Mouse (Mus musculus): Measurements from ENCODE around the gene Washc3. TPM values are rescaled to one million over a fixed set of nuclear protein-coding genes. Genes with fewer than 3 reads are reported as not detected.

The Washc3 gene
- polyA plus RNA-seq, 1 experiment from 2014 or later: 33.4 TPM

- Histone ChIP-seq H3K36me3 (no peaks in the 10 kb centered on the region), H3K27me3 (no peaks in the 10 kb centered on the region), H3K9me3 (replicated peaks) (no peaks in the 10 kb centered on the region), H3K4me3 (replicated peaks) (no peak overlapping the region), H3K4me1 (replicated peaks) (no peaks in the 10 kb centered on the region), H3K27ac (no peak overlapping the region), H3K4me2 (no peak overlapping the region), H3K9ac (no peak overlapping the region)
- ATAC-seq (ENCODE audit: low read depth) (no peak), DNase-seq (no peak)
- 56% methylated on average over 2 of the region's 2 CpGs for WGBS (ENCODE audit: insufficient replicate concordance)
Measured at GRCm38 (mm10) chr10:88255556-88255955, 54.7 kb downstream of the Washc3 start.

GRCm38 (mm10) chr10:88260309-88260708 lies 59.4 kb downstream of the Washc3 start:
- WGBS (ENCODE audit: insufficient replicate concordance): 76% methylated on average over 12 of the region's 12 CpGs
- no peaks in the 10 kb centered on the region for H3K36me3 ChIP-seq
- no peak overlapping the region for H3K4me3 ChIP-seq (replicated peaks)
- ATAC-seq (ENCODE audit: low read depth) (no peak), DNase-seq (no peak)
- H3K9ac ChIP-seq: no peak overlapping the region
- no peaks in the 10 kb centered on the region for H3K4me1 ChIP-seq (replicated peaks)
- no peaks in the 10 kb centered on the region for H3K9me3 ChIP-seq (replicated peaks)
- no peak overlapping the region for H3K27ac ChIP-seq
- no peaks in the 10 kb centered on the region for H3K27me3 ChIP-seq
- H3K4me2 ChIP-seq: no peak overlapping the region

- Histone ChIP-seq H3K36me3 (no peaks in the 10 kb centered on the region), H3K9ac (no peak overlapping the region), H3K4me3 (replicated peaks) (no peak overlapping the region), H3K4me1 (replicated peaks) (no peaks in the 10 kb centered on the region), H3K27ac (no peak overlapping the region), H3K27me3 (no peaks in the 10 kb centered on the region), H3K4me2 (no peak overlapping the region), H3K9me3 (replicated peaks) (no peaks in the 10 kb centered on the region)
- DNase-seq (no peak), ATAC-seq (ENCODE audit: low read depth) (no peak)
- 63% methylated on average over 3 of the region's 3 CpGs for WGBS (ENCODE audit: insufficient replicate concordance)
Measured at GRCm38 (mm10) chr10:88261186-88261585, 60.3 kb downstream of the Washc3 start.

- Histone ChIP-seq H3K4me2 (no peak overlapping the region), H3K27me3 (no peaks in the 10 kb centered on the region), H3K9me3 (replicated peaks) (no peaks in the 10 kb centered on the region), H3K36me3 (no peaks in the 10 kb centered on the region), H3K9ac (no peak overlapping the region), H3K4me1 (replicated peaks) (no peaks in the 10 kb centered on the region), H3K4me3 (replicated peaks) (no peak overlapping the region), H3K27ac (no peak overlapping the region)
- 67% methylated on average over 4 of the region's 4 CpGs for WGBS (ENCODE audit: insufficient replicate concordance)
- DNase-seq: no peak
- no peak for ATAC-seq (ENCODE audit: low read depth)
Measured at GRCm38 (mm10) chr10:88263383-88263782, 62.5 kb downstream of the Washc3 start.

GRCm38 (mm10) chr10:88274045-88274444 lies 73.2 kb downstream of the Washc3 start:
- WGBS (ENCODE audit: insufficient replicate concordance): 61% methylated on average over 5 of the region's 5 CpGs
- Histone ChIP-seq H3K27me3 (no peaks in the 10 kb centered on the region), H3K36me3 (no peaks in the 10 kb centered on the region), H3K9ac (no peak overlapping the region), H3K4me2 (no peak overlapping the region), H3K9me3 (replicated peaks) (no peaks in the 10 kb centered on the region), H3K4me1 (replicated peaks) (no peaks in the 10 kb centered on the region), H3K4me3 (replicated peaks) (no peak overlapping the region), H3K27ac (no peak overlapping the region)
- DNase-seq: no peak
- no peak for ATAC-seq (ENCODE audit: low read depth)

- no peak for DNase-seq
- Histone ChIP-seq H3K9ac (no peak overlapping the region), H3K27me3 (no peaks in the 10 kb centered on the region), H3K4me2 (no peak overlapping the region), H3K36me3 (no peaks in the 10 kb centered on the region), H3K27ac (no peak overlapping the region), H3K9me3 (replicated peaks) (no peaks in the 10 kb centered on the region), H3K4me1 (replicated peaks) (no peaks in the 10 kb centered on the region), H3K4me3 (replicated peaks) (no peak overlapping the region)
- ATAC-seq (ENCODE audit: low read depth): no peak
- 57% methylated on average over 3 of the region's 3 CpGs for WGBS (ENCODE audit: insufficient replicate concordance)
Measured at GRCm38 (mm10) chr10:88281699-88282098, 80.8 kb downstream of the Washc3 start.

- Histone ChIP-seq H3K9ac (no peak overlapping the region), H3K4me3 (replicated peaks) (no peak overlapping the region), H3K36me3 (no peaks in the 10 kb centered on the region), H3K4me2 (no peak overlapping the region), H3K9me3 (replicated peaks) (no peaks in the 10 kb centered on the region), H3K27ac (no peak overlapping the region), H3K4me1 (replicated peaks) (no peaks in the 10 kb centered on the region), H3K27me3 (no peaks in the 10 kb centered on the region)
- no peak for ATAC-seq (ENCODE audit: low read depth)
- no peak for DNase-seq
- WGBS (ENCODE audit: insufficient replicate concordance): 65% methylated on average over 4 of the region's 4 CpGs
Measured at GRCm38 (mm10) chr10:88284343-88284990, 83.6 kb downstream of the Washc3 start.

- H3K9ac ChIP-seq: no peak overlapping the region
- DNase-seq (no peak), ATAC-seq (ENCODE audit: low read depth) (no peak)
- no peak overlapping the region for H3K27ac ChIP-seq
- no peaks in the 10 kb centered on the region for H3K27me3 ChIP-seq
- no peaks in the 10 kb centered on the region for H3K9me3 ChIP-seq (replicated peaks)
- H3K4me1 ChIP-seq (replicated peaks): no peaks in the 10 kb centered on the region
- WGBS (ENCODE audit: insufficient replicate concordance): 61% methylated on average over 8 of the region's 8 CpGs
- no peaks in the 10 kb centered on the region for H3K36me3 ChIP-seq
- H3K4me2 ChIP-seq: no peak overlapping the region
- H3K4me3 ChIP-seq (replicated peaks): no peak overlapping the region
Measured at GRCm38 (mm10) chr10:88287261-88287660, 86.4 kb downstream of the Washc3 start.

- Histone ChIP-seq H3K9ac (no peak overlapping the region), H3K4me1 (replicated peaks) (no peaks in the 10 kb centered on the region), H3K36me3 (no peaks in the 10 kb centered on the region), H3K27me3 (no peaks in the 10 kb centered on the region), H3K4me3 (replicated peaks) (no peak overlapping the region), H3K27ac (no peak overlapping the region), H3K9me3 (replicated peaks) (no peaks in the 10 kb centered on the region), H3K4me2 (no peak overlapping the region)
- DNase-seq (no peak), ATAC-seq (ENCODE audit: low read depth) (no peak)
- WGBS (ENCODE audit: insufficient replicate concordance): 75% methylated on average over 10 of the region's 10 CpGs
Measured at GRCm38 (mm10) chr10:88288061-88288460, 87.2 kb downstream of the Washc3 start.

GRCm38 (mm10) chr10:88295091-88295490 lies 94.2 kb downstream of the Washc3 start:
- Histone ChIP-seq H3K9ac (no peak overlapping the region), H3K9me3 (replicated peaks) (no peaks in the 10 kb centered on the region), H3K27me3 (no peaks in the 10 kb centered on the region), H3K4me2 (no peak overlapping the region), H3K4me3 (replicated peaks) (no peak overlapping the region), H3K36me3 (no peaks in the 10 kb centered on the region), H3K4me1 (replicated peaks) (no peaks in the 10 kb centered on the region), H3K27ac (no peak overlapping the region)
- DNase-seq (no peak), ATAC-seq (ENCODE audit: low read depth) (no peak)
- WGBS (ENCODE audit: insufficient replicate concordance): 78% methylated on average over 6 of the region's 6 CpGs

Data from liver, embryonic 13.5 days (tissue).